Mouse (Mus musculus) heart, postnatal 10 days (tissue): ENCODE measurements at regions not wholly inside any gene's neighbourhood (a gene's known extent, or its start where the extent isn't known, plus 50 kb on each side); places are given as distances from the start of the nearest gene placed in this dataset.

Experiments used
- DNase-seq, 2 experiments: peaks; one replicate each; pipeline ENCODE4 v3.0.0; 2021
- intact Hi-C: fragments of 180-260 bp; cut with DNase I; formaldehyde crosslinking; loops from one replicate; pipeline ENCODE4 v1.15.1; 2025

DNA sequence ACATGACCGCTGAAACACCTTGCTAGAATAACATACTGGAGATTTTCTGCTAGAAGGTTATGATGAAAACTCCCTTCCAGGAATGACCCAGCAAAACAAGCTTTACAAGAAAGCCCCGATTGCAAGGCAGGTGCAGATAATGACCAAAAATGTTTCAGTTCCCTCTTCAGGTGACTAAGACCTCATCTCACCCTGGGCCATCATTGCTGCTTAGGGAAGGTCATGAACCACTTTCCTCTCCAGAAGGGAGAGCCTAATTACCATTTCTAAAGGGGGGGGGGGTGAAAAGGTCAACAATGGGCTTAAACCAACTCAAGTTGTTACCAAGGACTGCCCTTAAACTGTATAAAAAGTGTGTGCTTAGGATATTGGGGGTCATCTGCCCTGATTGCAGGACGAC is 59.8 kb upstream of the Speer4c start:
- DNase-seq: no peak
- intact Hi-C loops: no loop called here

DNA sequence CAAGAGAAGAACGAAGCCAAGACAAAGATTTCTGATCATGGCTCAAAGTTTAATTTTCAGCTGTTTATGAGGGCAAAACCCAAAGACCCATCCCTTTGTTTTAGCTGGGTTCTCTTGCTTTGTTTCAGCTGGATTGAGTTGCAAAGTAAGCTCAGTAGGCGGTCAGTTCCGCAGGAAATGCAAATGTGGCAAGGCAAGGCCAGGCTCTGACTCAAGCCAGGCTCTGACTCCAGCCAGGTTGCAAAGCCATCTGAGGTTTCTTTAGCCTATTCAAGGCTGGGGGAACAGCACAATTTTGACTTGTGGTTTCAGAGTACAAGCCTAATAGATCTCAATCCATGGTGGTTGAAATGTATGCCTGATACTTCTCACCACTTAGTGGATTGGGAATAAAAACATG is 60.5 kb upstream of the Speer4c start:
- no peak for DNase-seq
- intact Hi-C loops: no loop called here

DNA sequence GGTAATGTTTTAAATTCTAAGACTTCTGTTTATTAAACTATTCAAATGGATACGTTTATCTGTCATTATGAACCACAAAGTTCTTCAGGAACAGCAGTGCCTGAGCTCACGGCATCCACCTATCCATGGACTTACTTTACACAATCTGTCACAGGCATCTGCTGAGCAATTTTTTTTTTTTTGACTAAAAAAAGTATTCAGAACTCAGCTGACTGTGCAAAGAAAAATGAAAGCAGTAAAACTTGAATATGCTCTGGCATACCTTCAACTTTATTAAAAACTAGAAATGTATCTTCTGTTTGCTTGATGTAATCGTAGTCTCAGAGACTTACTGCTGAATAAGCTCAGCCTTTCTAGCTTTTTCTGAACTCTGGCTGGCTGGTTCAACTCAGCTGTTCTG is 62.0 kb upstream of the Speer4c start:
- intact Hi-C loops: no loop called here
- no peak for DNase-seq

DNA sequence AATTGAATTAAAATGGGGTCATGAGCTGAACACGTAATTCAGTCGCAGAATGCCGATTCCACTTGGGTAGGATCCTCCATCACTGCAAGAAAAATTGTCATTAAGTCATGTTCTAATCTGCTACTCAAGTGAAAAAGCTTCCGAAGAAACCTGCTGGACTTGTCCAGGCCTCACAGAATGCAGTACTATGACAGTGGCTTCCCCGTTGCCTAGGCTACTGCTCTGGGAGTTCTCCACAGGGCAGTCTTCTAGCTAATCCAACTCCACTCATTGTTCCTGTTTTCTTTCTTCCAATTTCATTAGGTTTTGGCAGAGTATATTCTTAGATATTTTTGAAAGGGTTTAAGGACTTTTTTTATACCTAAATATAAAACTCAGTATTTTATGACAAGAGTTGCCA is 89.5 kb upstream of the Speer4c start:
- intact Hi-C loops: no loop called here
- no peak for DNase-seq

DNA sequence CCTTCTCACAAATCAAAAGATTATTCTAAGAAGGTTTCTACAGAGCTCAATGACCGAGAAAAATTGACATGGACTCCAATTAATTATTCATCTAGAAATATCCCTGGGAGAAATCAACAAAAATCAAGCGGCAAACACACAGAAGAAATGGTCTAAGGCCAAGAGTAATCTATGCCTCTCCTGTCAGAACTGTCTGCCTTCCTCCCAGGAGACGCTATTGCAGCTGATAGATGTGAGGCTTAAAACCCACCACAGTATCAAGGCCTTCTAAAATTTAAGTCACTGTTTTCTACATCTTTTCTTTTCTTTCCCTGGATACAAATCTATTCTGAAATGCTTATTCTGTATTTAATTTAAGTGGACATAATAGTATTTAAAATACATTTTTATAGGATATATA is 102.8 kb upstream of the Speer4c start:
- intact Hi-C loops: no loop called here
- no peak for DNase-seq

DNA sequence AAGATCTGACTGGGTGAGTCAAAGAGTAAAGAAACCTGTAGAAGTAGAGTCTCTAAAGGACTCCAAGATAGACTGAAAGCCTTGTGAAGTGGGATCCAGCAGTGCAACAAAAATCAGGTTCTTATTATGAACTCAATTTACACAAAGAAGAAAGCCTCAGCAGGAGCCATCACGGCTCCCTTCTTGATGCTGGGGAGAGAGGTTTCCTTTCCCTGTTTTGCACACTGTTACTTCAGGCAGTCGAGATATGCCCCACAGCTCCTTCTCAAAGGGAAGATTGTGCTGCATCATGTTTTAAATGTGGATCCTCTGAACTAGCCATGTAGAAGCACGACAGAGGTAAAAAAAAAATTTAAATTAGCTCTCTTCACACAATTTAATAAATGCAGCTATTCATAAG is 103.3 kb upstream of the Speer4c start:
- intact Hi-C loops: no loop called here
- no peak for DNase-seq

DNA sequence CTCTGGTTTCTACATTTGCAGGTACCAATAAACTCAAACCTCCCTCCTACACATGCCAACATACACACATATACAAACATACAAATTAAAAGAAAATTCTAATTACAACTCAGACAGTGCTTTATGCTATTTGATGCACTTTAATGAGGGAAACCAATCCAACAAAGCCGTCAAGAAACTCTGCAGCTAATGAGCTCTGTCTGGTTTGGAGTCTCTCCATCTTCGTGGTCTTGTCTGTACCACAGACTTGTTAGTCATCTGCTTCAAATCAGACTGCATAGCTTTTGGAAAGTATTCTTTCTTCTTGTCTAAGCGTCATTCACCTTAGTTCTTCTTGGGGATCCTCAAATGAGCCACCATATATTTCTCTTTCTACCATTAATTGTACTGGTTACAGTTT is 108.9 kb upstream of the Speer4c start:
- DNase-seq: no peak
- intact Hi-C loops: no loop called here

DNA sequence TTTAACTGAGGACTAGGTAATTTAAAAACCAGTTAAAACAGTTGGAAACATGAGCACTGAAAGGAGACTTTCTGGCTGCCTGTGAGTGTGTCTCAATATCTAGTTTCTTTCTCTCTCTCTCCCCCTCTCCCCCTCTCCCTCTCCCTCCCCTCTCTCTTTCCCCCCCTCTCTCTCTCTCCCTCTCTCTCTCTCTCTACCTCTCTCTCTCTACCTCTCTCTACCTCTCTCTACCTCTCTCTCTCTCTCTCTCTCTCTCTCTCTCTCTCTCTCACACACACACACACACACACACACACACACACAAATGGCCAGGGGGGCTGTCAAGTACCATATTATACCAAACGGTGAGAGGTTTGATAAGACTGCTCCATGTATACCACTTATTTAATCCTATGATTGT is 103.0 kb upstream of the Cacna2d1 start:
- no peak for DNase-seq
- intact Hi-C loops: loop anchor here (10.0 kb wide), 1 partner anchor 283 kb away; no protein-coding TSS in a partner anchor

DNA sequence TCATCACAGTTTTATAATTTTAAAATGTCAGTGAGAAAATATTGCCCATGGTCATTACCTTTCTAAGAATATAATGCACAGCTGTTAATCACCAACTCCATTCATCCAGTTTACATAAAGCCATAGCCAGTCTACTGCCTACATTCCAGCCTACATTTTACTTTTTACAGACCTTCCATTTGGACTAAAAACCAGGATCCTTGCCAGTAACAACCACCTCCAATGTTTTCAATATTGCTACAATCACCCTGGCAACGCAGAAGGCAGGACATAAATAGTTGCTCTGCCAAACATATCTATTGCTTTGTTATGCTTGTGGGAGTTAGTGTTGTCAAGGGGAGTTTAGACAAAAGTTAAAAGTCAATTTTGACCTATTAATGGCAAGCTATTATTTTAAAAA is 102.2 kb upstream of the Cacna2d1 start:
- intact Hi-C loops: loop anchor here (10.0 kb wide), 1 partner anchor 282 kb away; no protein-coding TSS in a partner anchor
- peak in 1 of 2 experiments; percentile 6 for DNase-seq

DNA sequence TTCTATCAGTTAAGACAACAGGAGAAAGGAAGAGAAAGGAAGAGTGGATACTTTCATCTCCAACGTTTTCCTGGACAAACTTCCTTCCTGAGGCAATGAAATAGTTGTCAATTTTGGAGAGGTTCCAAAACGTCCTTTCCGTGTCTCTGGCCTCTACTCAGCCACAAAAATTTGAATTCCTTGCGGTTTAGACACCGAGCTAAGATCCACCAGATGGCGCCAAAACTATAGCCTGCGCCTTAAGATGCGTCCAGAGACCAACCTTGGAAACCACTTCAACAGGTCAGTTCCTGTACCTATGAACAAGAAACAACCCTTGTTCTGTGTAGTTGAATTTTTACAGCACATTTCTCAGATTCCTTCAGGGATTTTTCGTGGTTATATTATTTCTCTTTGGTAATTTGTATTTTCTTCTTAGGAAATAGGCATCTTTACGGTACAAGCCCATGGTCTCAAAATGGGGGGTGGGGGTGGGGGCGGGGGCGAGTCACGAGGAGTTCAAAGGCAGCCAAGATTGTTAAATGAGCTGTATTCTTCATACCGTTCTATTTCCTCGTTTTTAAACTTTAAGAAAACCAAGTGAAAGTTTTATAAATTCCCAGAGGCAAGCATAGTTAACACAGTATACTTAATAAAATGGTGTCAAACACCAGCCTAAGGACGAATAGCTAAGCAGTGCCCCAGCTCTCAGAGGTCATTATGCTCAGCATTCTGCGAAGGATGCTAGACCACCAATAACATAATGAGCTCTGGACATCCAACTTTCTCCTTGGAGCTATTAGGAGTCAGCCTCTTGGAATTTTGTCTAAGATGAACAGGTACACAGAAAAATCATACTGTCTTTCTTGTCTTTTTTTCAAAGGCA is 96.2 kb upstream of the Cacna2d1 start:
- intact Hi-C loops: loop anchor here (2.0 to 10.0 kb wide), 5 partner anchors 219 to 1030 kb away; no protein-coding TSS in a partner anchor
- DNase-seq: peak; percentile 72 to 80

DNA sequence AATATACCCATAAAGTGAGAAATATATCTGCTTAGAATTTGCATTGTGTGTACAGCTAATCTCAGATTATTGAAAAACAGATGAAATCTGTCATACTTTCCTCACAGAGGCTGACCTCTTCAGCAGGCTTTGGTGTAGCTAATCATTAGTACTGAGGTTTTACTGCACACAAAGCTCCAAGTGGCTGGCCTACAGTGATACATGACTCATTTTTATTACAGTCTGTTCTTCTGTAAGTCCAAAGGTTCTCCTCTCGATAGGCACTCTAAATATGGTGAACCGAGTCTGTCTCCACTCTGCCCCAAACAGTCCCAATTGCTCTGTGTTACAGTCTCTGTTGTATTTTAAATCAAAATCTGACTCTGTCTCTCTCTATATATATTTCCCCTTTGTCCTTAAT is 87.7 kb upstream of the Cacna2d1 start:
- DNase-seq: no peak
- intact Hi-C loops: no loop called here

DNA sequence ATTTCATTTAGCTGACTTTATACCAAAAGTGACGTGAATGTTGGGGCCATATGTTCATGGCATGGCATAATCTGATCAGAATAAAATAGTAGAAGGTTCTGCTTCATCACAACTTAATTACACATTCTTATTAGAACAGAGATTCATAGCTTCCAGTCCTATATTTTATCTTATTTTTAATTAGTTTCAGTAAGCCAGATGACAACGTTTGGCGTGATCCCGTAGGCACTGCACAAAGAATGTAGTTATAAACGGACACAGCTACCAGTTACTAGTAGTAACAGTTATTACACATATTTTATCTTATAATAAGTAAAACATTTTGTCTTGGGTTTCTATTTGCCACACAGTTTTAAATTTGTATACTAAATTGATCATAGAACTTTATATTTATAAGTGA is 85.0 kb upstream of the Cacna2d1 start:
- intact Hi-C loops: no loop called here
- no peak for DNase-seq

DNA sequence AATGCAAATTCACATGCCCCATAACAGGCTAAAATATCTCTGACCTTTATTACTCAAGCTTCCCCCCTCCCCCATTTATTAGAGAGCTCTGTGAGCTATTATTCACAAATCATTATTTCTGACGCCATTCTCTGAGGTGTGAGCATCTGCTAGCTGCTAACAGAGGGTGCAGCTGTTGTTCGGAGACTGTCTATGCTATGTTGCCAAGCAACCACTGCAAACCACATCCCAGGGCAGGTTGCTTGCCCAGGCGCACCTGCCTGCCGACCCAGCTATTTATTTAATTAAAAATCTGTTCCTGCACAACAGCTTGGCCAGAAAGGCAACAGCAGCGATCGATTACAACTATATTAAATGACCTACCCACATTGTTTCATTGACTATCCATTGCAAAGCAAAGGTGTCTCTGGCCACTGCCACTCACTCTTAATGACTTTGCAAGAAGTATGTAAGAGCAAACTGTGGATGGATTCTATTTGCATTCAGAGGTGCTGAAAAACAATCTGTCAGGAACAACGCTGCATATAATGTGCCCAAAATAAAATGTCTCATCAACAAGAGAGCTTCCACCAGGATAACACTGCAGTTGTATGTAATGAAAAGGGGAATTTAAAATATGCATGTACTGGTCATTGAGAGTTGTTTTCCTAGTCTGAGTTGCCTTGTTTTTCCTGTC is 84.2 kb upstream of the Cacna2d1 start:
- DNase-seq: no peak
- intact Hi-C loops: no loop called here

DNA sequence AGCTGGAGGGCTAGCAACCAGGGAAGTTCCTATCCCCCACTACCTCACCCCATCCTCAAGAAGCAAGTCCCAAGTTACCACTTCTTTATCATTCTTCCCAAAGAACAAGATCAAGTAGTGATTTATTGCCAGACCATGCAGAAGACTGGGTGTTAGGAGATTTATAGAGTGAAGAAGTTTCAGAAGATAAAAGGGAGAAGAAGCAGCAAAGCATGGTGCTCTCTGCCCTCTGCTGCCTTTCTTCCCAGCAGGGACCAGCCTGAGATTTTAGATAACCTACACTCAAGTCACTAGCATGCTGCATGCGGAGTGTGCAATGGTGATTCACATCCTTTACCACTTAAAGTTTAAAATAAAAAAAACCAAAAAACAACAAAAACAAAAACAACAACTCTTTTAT is 79.7 kb upstream of the Cacna2d1 start:
- intact Hi-C loops: no loop called here
- no peak for DNase-seq

DNA sequence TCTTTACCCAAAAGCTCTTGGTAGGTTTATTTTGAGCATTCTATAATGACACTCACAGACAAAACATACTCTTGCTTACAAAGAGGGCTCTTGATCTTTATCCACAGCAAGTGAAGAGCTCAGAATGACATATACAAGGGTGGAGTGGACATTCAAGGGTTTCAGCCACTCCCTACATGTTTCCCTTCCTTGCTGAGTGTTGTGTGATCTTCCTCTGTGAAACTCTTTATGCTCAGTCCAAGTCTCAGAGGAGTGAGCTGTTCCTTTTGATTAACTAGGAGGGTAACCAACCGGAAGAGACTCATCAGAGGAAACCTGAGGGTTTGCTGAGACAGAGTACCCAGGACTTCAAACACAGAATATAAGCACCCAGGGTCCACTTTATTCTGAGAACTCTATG is 77.5 kb upstream of the Cacna2d1 start:
- DNase-seq: no peak
- intact Hi-C loops: no loop called here

DNA sequence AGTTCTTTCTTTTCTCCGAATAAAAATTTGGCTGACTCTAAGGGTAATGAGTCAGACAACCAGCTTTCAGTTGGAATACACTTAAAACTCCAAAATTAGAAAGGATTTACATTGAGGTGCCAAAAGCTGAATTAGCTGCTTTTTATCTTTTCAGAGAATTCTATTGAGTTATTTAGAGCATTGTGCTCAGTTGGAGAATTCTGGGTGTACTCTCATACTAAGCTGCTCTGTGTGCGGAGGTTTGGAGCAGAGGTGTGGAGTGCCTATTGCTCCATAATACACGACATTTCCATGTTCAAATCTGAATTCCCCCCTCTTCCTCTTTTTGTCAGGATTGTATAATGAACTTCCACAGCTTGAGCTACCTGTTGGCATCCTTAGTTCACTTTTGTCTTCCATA is 60.4 kb upstream of the Cacna2d1 start:
- intact Hi-C loops: no loop called here
- no peak for DNase-seq

DNA sequence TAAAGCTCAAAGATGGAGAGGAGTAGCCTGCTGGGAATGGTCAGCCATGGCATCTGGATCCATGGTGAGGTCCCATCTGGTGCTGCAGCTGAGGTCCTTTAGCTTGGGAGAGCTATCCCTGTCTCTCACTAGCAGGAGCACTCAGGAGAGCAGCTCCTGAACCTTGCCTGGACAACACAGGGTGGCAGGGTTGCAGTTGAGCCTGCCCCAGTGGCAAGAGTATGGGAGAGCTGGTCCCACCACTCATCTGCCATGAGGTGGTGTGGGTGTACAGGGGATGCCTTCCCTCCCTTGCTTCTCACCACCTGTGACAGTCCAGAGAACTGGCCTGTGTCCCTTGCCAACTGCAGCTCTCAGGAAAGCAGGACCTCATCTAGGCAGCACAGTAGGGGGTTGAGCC is 51.5 kb upstream of the Cacna2d1 start:
- intact Hi-C loops: no loop called here

More for the DNA sequence above, 51.5 kb upstream of the Cacna2d1 start:
- DNase-seq: no peak
